Mouse (Mus musculus) lung, embryonic 15.5 days (tissue): Measurements from ENCODE around the gene Cxcl3. TPM values are rescaled to one million over a fixed set of nuclear protein-coding genes. Genes with fewer than 3 reads are reported as not detected.
"Not testable (repeated sequence)": the region's sequence is repeated elsewhere in the genome, so short reads cannot be mapped to it uniquely, and the experiment has no call there.

Experiments
- ATAC-seq: fragments of 200-750 bp; cut with Nextera tagmentation; 2 replicates; pipeline ENCODE4 v1.8.0; 2017; ENCODE audit warnings: moderate number of reproducible peaks, borderline replicate concordance; ENCODE audit not compliant: low FRiP score, low TSS enrichment; ENCODE audit errors: extremely low read depth
- H3K27ac ChIP-seq: fragments of 300-500 bp; sonication (generic); 2 replicates; pipeline ENCODE4 v1.5.1; 2015; ENCODE audit warnings: moderate library complexity, mild to moderate bottlenecking, inconsistent platforms
- H3K27me3 ChIP-seq: fragments of 300-500 bp; sonication (generic); 2 replicates; pipeline ENCODE4 v1.6.1; 2015; ENCODE audit warnings: inconsistent platforms
- H3K36me3 ChIP-seq: fragments of 300-500 bp; sonication (generic); 2 replicates; pipeline ENCODE4 v1.6.1; 2015; ENCODE audit warnings: inconsistent platforms
- H3K4me1 ChIP-seq: fragments of 300-500 bp; sonication (generic); 2 replicates; pipeline ENCODE4 v1.6.1; 2015; ENCODE audit warnings: inconsistent platforms
- H3K4me2 ChIP-seq: fragments of 300-500 bp; sonication (generic); 2 replicates; pipeline ENCODE4 v1.6.1; 2015; ENCODE audit warnings: inconsistent platforms, mild to moderate bottlenecking, moderate library complexity
- H3K4me3 ChIP-seq: fragments of 300-500 bp; sonication (generic); 2 replicates; pipeline ENCODE4 v1.5.1; 2015; ENCODE audit warnings: mild to moderate bottlenecking, inconsistent platforms
- H3K9ac ChIP-seq: fragments of 300-500 bp; sonication (generic); 2 replicates; pipeline ENCODE4 v1.6.1; 2015; ENCODE audit warnings: inconsistent platforms
- H3K9me3 ChIP-seq: fragments of 300-500 bp; sonication (generic); 2 replicates; pipeline ENCODE4 v1.6.1; 2016; ENCODE audit warnings: inconsistent platforms
- WGBS: fragments of 180-500 bp; shearing (Covaris S2); methylation state at CpG from one replicate; pipeline ENCODE4 v1.1.7; 2015; 5-methylcytosine and 5-hydroxymethylcytosine counted together
- microRNA-seq: library from miRNA; unstranded; fragments of <30 nt; microRNA quantifications from one replicate; pipeline ENCODE4, GENCODE M21; 2016
- polyA plus RNA-seq: library from polyadenylated mRNA; unstranded; fragments of >200 nt; fragmentation: Nextera tagmentation; extraction: Ambion mirVana; gene quantifications from 2 replicates; pipeline ENCODE4 v1.2.1, GENCODE M21; 2015

Gene Cxcl3
- polyA plus RNA-seq, 1 experiment from 2014 or later: 0.20 TPM

DNA sequence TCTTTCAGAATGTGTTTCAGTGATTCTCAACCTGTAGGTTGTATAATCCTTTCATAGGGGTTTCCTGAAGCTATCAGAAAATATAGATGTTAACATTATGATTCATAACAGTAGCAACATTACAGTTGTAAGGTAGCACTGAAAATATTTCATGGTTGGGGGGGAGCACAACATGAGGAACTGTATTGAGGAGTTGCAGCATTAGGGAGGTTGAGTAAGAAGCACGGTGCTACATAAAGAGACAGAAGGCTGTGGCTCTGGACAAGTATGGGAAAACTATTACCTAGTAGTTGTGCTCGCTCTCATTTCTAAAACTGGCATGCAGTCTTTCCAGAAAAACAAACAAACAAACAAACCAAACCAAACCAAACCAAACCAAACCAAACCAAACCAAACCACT, 9.5 kb downstream of the Cxcl3 start:
- not testable (repeated sequence) for H3K27ac ChIP-seq, H3K9me3 ChIP-seq, H3K36me3 ChIP-seq, H3K4me1 ChIP-seq, H3K4me2 ChIP-seq, H3K27me3 ChIP-seq, H3K4me3 ChIP-seq, H3K9ac ChIP-seq, ATAC-seq
- WGBS: 75% methylated on average over 2 of the region's 2 CpGs

DNA sequence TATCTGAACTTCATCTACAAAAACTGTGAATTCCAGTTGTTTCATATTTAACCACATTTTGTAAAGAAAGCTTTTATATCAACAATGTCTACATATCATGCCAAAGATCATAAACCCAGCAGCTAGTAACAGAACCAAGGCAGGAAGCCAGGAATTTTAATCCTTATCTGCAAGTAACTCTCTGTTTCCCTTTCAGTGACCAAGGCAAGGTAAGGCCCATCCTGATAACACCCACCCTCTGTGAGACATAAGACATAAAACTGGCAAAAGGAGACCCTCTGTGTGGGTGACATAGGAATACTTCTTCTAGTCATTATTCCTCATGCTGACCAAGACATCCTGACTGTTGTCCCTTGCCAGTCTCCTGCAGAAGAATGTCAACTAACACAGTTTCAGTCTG, 18.7 kb downstream of the Cxcl3 start:
- Histone ChIP-seq H3K36me3 (no peaks in the 10 kb centered on the region), H3K4me1 (0 out of 2 replicates have a peak, but pooled peaks cover 3% of the 10 kb centered on the region), H3K4me3 (no peak overlapping the region), H3K27ac (no peak overlapping the region), H3K9me3 (no peaks in the 10 kb centered on the region), H3K27me3 (no peaks in the 10 kb centered on the region), H3K4me2 (no peak overlapping the region), H3K9ac (no peak overlapping the region)
- no peak for ATAC-seq

DNA sequence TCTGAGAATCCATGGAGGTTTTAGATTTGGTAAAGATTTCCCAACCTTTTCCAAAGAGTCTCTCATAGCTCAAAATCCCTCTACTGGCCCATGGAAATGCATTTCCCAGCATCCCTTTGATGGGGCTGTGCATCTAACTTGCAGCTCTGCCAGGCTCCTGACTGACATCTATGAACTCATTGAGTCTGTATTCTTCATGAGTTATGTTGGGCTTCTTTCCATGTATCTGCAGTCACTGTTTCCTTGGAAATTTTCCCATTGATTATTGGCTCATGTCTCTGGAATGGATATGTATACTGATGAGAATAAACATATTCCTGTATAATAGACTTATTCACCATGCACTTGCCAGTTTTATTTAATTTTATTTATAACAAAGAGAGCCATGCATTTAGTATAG, 20.1 kb downstream of the Cxcl3 start:
- Histone ChIP-seq H3K4me3 (no peak overlapping the region), H3K27ac (no peak overlapping the region), H3K36me3 (no peaks in the 10 kb centered on the region), H3K9me3 (no peaks in the 10 kb centered on the region), H3K9ac (no peak overlapping the region), H3K27me3 (no peaks in the 10 kb centered on the region), H3K4me1 (0 out of 2 replicates have a peak, but pooled peaks cover 3% of the 10 kb centered on the region), H3K4me2 (no peak overlapping the region)
- no peak for ATAC-seq

DNA sequence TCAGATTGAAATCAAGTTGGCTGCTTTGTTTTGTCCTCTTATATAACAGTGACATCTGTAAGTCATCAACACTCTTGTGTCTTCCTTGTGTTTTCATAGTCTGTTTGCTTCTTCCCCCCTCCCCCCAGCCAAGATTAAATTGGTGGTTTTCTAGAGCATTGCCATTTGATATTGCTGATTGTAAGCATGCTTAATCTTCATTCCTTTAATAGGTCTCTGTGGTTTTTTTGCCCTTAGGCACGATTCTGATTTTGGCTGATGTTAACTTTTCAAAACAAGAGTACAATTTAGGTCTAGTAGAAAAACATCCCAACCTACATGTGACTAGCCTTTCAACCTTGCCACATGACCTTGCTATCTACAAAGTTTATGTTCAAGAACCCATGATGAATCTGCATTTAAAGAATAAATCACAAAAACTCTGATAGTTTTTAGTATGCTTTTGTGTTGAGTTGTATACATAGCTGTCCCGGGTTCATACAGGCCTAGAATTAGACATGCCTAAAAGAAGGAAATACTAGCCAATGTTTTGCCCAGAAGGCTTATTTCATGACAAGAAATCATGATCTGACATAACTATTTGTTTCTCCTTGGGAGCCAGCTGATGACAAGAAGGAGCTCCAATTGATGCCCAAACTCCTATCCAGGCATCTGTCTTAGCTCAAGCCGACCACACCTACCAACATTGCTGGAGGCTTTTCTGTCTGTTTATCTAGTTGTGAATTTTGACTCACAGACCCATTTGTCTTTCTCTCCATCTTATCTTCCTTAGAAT, 21.5 kb downstream of the Cxcl3 start:
- no peak for ATAC-seq
- Histone ChIP-seq H3K27ac (no peak overlapping the region), H3K4me3 (no peak overlapping the region), H3K36me3 (no peaks in the 10 kb centered on the region), H3K4me2 (no peak overlapping the region), H3K9me3 (no peaks in the 10 kb centered on the region), H3K9ac (no peak overlapping the region), H3K4me1 (0 out of 2 replicates have a peak, but pooled peaks cover 3% of the 10 kb centered on the region), H3K27me3 (no peaks in the 10 kb centered on the region)
- WGBS: 68% methylated on average over 3 of the region's 3 CpGs

DNA sequence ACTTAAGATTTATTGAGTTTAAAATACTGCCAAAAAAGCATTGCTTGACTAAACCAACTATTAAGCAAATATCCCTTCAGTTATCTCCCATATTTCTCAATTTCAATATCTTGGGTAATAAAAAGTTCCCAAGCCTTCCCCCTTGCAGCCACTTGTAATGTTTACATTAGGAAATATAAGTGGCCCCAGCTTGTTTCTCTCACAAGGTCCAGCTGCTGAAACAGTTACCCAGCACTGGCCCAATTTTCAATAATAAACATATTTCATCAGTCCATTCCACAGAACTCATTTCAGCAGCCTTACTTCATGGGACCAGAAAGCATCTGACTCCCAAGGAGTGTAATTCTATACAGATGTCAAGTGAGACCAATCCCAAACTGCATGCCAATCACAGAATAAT, 33.9 kb downstream of the Cxcl3 start:
- Histone ChIP-seq H3K9ac (no peak overlapping the region), H3K36me3 (no peaks in the 10 kb centered on the region), H3K9me3 (no peaks in the 10 kb centered on the region), H3K27me3 (no peaks in the 10 kb centered on the region), H3K4me3 (no peak overlapping the region), H3K4me1 (0 out of 2 replicates have a peak, but pooled peaks cover 3% of the 10 kb centered on the region), H3K27ac (no peak overlapping the region), H3K4me2 (no peak overlapping the region)
- peak; percentile 70; the same call in 1 of the 2 replicates for ATAC-seq

DNA sequence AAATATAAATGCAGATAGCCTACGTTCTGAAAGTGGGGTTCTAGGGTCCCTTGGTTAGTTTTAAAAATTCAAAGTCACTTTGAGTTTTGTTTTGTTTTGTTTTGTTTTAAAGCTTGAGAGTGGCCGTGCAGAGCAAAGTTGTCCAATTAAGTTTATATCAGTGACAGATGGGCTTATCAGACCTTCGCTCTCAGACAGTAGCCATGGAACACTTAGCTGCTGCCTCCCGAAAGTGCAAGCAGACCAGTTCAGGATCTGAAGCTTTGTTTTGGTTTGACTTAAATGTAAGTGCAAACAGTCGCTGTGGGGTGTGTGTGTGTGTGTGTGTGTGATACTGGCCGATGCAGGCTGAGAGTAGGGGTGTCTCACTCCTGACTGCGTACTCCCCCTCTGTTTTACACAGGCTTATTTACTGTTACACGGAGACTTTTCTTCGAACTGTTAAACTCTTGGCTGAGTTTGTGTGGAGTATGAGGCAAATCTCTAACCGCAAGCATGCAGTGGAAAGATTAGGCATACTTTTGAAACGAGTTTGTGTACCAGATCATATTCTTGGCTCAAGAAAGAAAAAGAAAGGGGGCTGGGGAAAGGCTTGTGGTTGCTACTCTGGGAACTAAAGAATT, 46.4 kb downstream of the Cxcl3 start:
- WGBS: 33% methylated on average over 11 of the region's 11 CpGs
- H3K4me2 ChIP-seq: peak overlapping the region; percentile 45
- no peaks in the 10 kb centered on the region for H3K27me3 ChIP-seq
- ATAC-seq: peak; percentile 65; the same call in 1 of the 2 replicates
- H3K9me3 ChIP-seq: no peaks in the 10 kb centered on the region
- H3K9ac ChIP-seq: no peak overlapping the region
- no peaks in the 10 kb centered on the region for H3K36me3 ChIP-seq
- no peak overlapping the region for H3K4me3 ChIP-seq
- peaks cover 18% of the 10 kb centered on the region for H3K4me1 ChIP-seq
- peak overlapping the region; percentile 49 for H3K27ac ChIP-seq

DNA sequence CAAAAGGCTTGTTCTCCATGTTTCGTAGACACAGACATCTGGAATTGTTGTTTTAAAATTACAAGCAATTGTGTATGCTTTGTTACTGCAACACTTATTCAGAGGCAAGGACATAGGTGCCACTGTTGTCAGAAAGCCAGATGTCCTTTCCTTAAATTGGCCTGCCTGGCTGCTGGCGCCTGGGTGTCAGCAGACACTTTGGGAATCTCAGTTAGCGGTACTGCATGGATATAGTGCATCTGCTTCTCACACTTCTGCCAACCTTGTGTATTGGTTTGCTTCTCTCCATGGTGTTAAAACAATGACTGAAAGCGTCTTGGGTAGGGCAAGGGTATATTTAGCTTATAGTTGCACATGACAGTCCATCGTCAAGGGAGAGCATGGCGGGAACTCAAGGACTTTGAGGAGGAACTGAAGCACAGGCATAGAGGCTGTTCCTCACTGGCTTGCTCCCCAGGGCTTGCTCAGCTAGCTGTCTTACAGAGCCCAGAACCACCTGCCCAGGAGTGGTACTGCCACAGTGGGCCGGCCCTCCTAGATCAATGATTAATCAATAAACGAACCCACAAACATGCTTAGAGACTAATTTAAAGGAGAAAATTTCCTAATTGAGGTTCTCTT, 47.0 kb downstream of the Cxcl3 start:
- Histone ChIP-seq H3K9ac (no peak overlapping the region), H3K9me3 (no peaks in the 10 kb centered on the region), H3K4me3 (no peak overlapping the region), H3K27ac (peak overlapping the region; percentile 49), H3K4me1 (peaks cover 18% of the 10 kb centered on the region), H3K36me3 (no peaks in the 10 kb centered on the region), H3K4me2 (peak overlapping the region; percentile 45; the same call in 1 of the 2 replicates), H3K27me3 (no peaks in the 10 kb centered on the region)
- ATAC-seq: peak; percentile 46; the same call in 1 of the 2 replicates
- WGBS: 71% methylated on average over 8 of the region's 8 CpGs

DNA sequence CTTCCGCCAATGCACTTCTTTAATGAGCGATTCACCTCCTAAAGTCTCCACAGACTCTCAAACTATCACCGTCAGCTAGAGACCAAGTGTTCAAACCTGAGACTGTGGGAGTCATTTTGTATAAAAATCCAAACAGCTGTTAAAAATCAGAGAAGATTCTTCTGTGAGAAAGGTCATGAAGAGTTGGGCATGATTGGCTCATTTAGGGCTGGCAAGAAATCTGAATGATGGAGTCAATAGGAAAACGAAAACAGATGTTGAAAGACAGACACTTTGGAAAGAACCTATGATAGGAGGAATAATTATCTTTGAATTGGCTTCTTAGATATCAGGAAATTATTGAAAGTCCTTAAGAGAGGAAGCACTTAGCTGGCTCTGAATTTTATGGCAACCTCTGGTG, 48.5 kb downstream of the Cxcl3 start:
- Histone ChIP-seq H3K9ac (no peak overlapping the region), H3K9me3 (no peaks in the 10 kb centered on the region), H3K4me3 (no peak overlapping the region), H3K4me1 (peaks cover 18% of the 10 kb centered on the region), H3K4me2 (no peak overlapping the region), H3K27ac (no peak overlapping the region), H3K27me3 (no peaks in the 10 kb centered on the region), H3K36me3 (no peaks in the 10 kb centered on the region)
- no peak for ATAC-seq
- 87% methylated on average over 4 of the region's 4 CpGs for WGBS

DNA sequence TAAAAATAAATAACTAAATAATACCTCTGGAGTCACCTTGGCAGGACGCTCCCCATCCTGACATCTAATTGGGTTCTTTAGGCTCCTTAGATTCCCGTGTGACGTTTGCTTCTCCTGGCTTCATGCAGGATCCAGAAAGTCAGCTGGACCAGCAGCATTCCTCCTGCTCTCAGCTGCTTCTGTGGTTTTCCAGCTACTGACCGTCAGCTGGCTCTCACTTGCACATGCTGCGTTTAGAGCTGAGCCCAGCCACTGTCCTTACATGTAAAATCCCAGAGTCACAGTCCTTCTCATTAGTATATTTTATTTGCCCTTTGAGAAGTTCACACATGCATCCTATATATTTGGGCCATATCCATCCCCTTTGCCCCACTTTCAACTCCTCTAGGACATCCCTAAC, 52.7 kb downstream of the Cxcl3 start:
- no peak for ATAC-seq
- Histone ChIP-seq H3K27ac (no peak overlapping the region), H3K9me3 (no peaks in the 10 kb centered on the region), H3K36me3 (no peaks in the 10 kb centered on the region), H3K27me3 (no peaks in the 10 kb centered on the region), H3K9ac (no peak overlapping the region), H3K4me1 (0 out of 2 replicates have a peak, but pooled peaks cover 3% of the 10 kb centered on the region), H3K4me2 (no peak overlapping the region), H3K4me3 (no peak overlapping the region)
- 62% methylated on average over 5 of the region's 5 CpGs for WGBS

Small RNA genes within 50 kb of the gene (microRNA-seq; reads per million reads assigned to microRNA genes)
- not detected for gene Gm24322

Other genes with a start within 250 kb of the Cxcl3 start
- 0.08 and 0.09 TPM in 2 replicates for gene 5830473C10Rik, start 225.0 kb upstream of the Cxcl3 start, polyA plus RNA-seq
- gene Rassf6, start 145.4 kb upstream of the Cxcl3 start, polyA plus RNA-seq: 3.8 and 4.2 TPM in 2 replicates
- gene Cxcl5, start 26.7 kb upstream of the Cxcl3 start, polyA plus RNA-seq: 0.20 TPM in 1 of 2 replicates, not detected in the other
- 5.0 and 7.8 TPM in 2 replicates for gene Ppbp, start 17.6 kb upstream of the Cxcl3 start, polyA plus RNA-seq
- gene Pf4, start 13.7 kb upstream of the Cxcl3 start, polyA plus RNA-seq: 61.8 and 66.5 TPM in 2 replicates
- gene Cxcl15, start 8.4 kb downstream of the Cxcl3 start, polyA plus RNA-seq: 13.4 and 14.1 TPM in 2 replicates
- 0.40 and 0.69 TPM in 2 replicates for gene Cxcl1, start 105.1 kb downstream of the Cxcl3 start, polyA plus RNA-seq
- not detected in 2 replicates for gene Cxcl2, start 117.8 kb downstream of the Cxcl3 start, polyA plus RNA-seq
- gene Mthfd2l, start 145.0 kb downstream of the Cxcl3 start, polyA plus RNA-seq: 44.2 and 45.6 TPM in 2 replicates
- gene Epgn, start 241.4 kb downstream of the Cxcl3 start, polyA plus RNA-seq: 0.16 TPM in 1 of 2 replicates, not detected in the other